Mouse (Mus musculus) testis, adult 2 months (tissue): ENCODE measurements at regions not wholly inside any gene's neighbourhood (a gene's known extent, or its start where the extent isn't known, plus 50 kb on each side); places are given as distances from the start of the nearest gene placed in this dataset.

Experiments
- H3K27ac ChIP-seq: fragments of 200-500 bp; 2 replicates; pipeline ENCODE4 v1.5.1; 2012; ENCODE audit warnings: low read depth, low read length; ENCODE audit not compliant: control insufficient read depth, insufficient read depth
- H3K27me3 ChIP-seq: fragments of 200-500 bp; 2 replicates; pipeline ENCODE4 v1.6.1; 2012; ENCODE audit warnings: mild to moderate bottlenecking, low read length, moderate library complexity; ENCODE audit not compliant: control insufficient read depth, insufficient read depth
- H3K36me3 ChIP-seq: fragments of 200-500 bp; 2 replicates; pipeline ENCODE4 v1.6.1; 2012; ENCODE audit warnings: mild to moderate bottlenecking, low read length; ENCODE audit not compliant: control insufficient read depth, insufficient read depth
- H3K4me1 ChIP-seq: fragments of 200-500 bp; 2 replicates; pipeline ENCODE4 v1.6.1; 2012; ENCODE audit warnings: low read length; ENCODE audit not compliant: control insufficient read depth, insufficient read depth
- H3K4me3 ChIP-seq: fragments of 200-500 bp; 2 replicates; pipeline ENCODE4 v1.5.1; 2012; ENCODE audit warnings: low read depth, mild to moderate bottlenecking, low read length, moderate library complexity, mixed read lengths; ENCODE audit not compliant: control insufficient read depth
- CTCF ChIP-seq: fragments of 200-500 bp; IDR thresholded peaks from 2 replicates; pipeline ENCODE4 v1.5.1; 2012; ENCODE audit warnings: low read depth, mild to moderate bottlenecking, inconsistent platforms, low read length, moderate library complexity; ENCODE audit not compliant: control insufficient read depth, insufficient read depth, insufficient replicate concordance
- POLR2A ChIP-seq: fragments of 200-500 bp; IDR thresholded peaks from 2 replicates; pipeline ENCODE4 v1.6.1; 2012; ENCODE audit warnings: low read depth, mild to moderate bottlenecking, inconsistent platforms, low read length, moderate library complexity; ENCODE audit not compliant: control insufficient read depth

GRCm38 (mm10) chrX:167052456-167052855 lies 156.7 kb downstream of the Tmsb4x start:
- TF ChIP-seq POLR2A (no peak), CTCF (no peak)
- no peaks in the 10 kb centered on the region for H3K27me3 ChIP-seq

GRCm38 (mm10) chrX:167050066-167050465 lies 159.0 kb downstream of the Tmsb4x start:
- Histone ChIP-seq H3K27ac (no peak overlapping the region), H3K4me1 (no peaks in the 10 kb centered on the region), H3K27me3 (no peaks in the 10 kb centered on the region), H3K36me3 (no peaks in the 10 kb centered on the region), H3K4me3 (no peak overlapping the region)
- TF ChIP-seq CTCF (no peak), POLR2A (no peak)

More at GRCm38 (mm10) chrX:167052456-167052855, 156.7 kb downstream of the Tmsb4x start:
- H3K4me1 ChIP-seq, result no peaks in the 10 kb centered on the region
- no peak overlapping the region for H3K4me3 ChIP-seq
- H3K36me3 ChIP-seq, result no peaks in the 10 kb centered on the region
- H3K27ac ChIP-seq, result no peak overlapping the region

- TF ChIP-seq CTCF (no peak), POLR2A (no peak)
- H3K27ac ChIP-seq, result no peak overlapping the region
- no peaks in the 10 kb centered on the region for H3K27me3 ChIP-seq
- no peaks in the 10 kb centered on the region for H3K36me3 ChIP-seq
- H3K4me1 ChIP-seq, result no peaks in the 10 kb centered on the region
- H3K4me3 ChIP-seq, result no peak overlapping the region
Measured at GRCm38 (mm10) chrX:167049191-167049968, 159.7 kb downstream of the Tmsb4x start.

- Histone ChIP-seq H3K36me3 (no peaks in the 10 kb centered on the region), H3K4me1 (no peaks in the 10 kb centered on the region), H3K27ac (no peak overlapping the region), H3K27me3 (no peaks in the 10 kb centered on the region), H3K4me3 (no peak overlapping the region)
- TF ChIP-seq POLR2A, result no peak
- no peak for TF ChIP-seq CTCF
Measured at GRCm38 (mm10) chrX:167037971-167038370, 171.1 kb downstream of the Tmsb4x start.

- TF ChIP-seq POLR2A (no peak), CTCF (no peak)
- Histone ChIP-seq H3K4me3 (no peak overlapping the region), H3K36me3 (no peaks in the 10 kb centered on the region), H3K27ac (no peak overlapping the region), H3K4me1 (no peaks in the 10 kb centered on the region), H3K27me3 (no peaks in the 10 kb centered on the region)
Measured at GRCm38 (mm10) chrX:167036355-167036754, 172.8 kb downstream of the Tmsb4x start.

GRCm38 (mm10) chrX:167035639-167036038 lies 173.5 kb downstream of the Tmsb4x start:
- TF ChIP-seq CTCF, result no peak
- no peak for TF ChIP-seq POLR2A
- H3K36me3 ChIP-seq, result no peaks in the 10 kb centered on the region
- no peaks in the 10 kb centered on the region for H3K27me3 ChIP-seq
- no peak overlapping the region for H3K4me3 ChIP-seq
- H3K4me1 ChIP-seq, result no peaks in the 10 kb centered on the region
- no peak overlapping the region for H3K27ac ChIP-seq

GRCm38 (mm10) chrX:167033091-167033490 lies 176.0 kb downstream of the Tmsb4x start:
- no peak overlapping the region for H3K4me3 ChIP-seq
- no peaks in the 10 kb centered on the region for H3K4me1 ChIP-seq
- TF ChIP-seq POLR2A (no peak), CTCF (no peak)
- no peaks in the 10 kb centered on the region for H3K27me3 ChIP-seq
- no peaks in the 10 kb centered on the region for H3K36me3 ChIP-seq
- no peak overlapping the region; the same call in 1 of the 2 replicates for H3K27ac ChIP-seq
